Mouse (Mus musculus): ENCODE data around the gene Nhs. TPM values are rescaled to one million over a fixed set of nuclear protein-coding genes. Genes with fewer than 3 reads are reported as not detected.

Gene Nhs
- total RNA-seq (2012; rRNA removed) (0.03 TPM in 1 of 2 replicates, not detected in the other), polyA plus RNA-seq (2012; ENCODE audit: insufficient read depth in 1 of 2, insufficient read length in 2 of 2, low read depth in 1 of 2, low replicate concordance in 2 of 2, missing spikeins in 1 of 2) (under 1 TPM in 1 of 2 experiments, not detected in 1; 0.04 TPM)

- Histone ChIP-seq H3K9ac (ENCODE audit: control insufficient read depth, low read depth, low read length, poor library complexity, severe bottlenecking) (no peak within 1 kb of the TSS), H3K36me3 (ENCODE audit: control insufficient read depth in 1 of 2, insufficient read depth in 2 of 2, low read length in 2 of 2) (no peaks in the 10 kb centered on the region), H3K27ac (ENCODE audit: control insufficient read depth, low read depth, low read length) (no peak within 1 kb of the TSS), H3K9me3 (replicated peaks; ENCODE audit: insufficient read depth, low read length) (no peaks in the 10 kb centered on the region), H3K79me2 (ENCODE audit: control insufficient read depth, insufficient read depth, low read length, poor library complexity) (no peaks in the 10 kb centered on the region), H3K4me3 (ENCODE audit: control insufficient read depth in 1 of 2, insufficient read depth in 1 of 2, low read depth in 2 of 2, low read length in 2 of 2) (no peak within 1 kb of the TSS), H3K4me1 (ENCODE audit: control insufficient read depth in 1 of 2, insufficient read depth in 2 of 2, low read length in 2 of 2) (no peaks in the 10 kb centered on the region), H3K27me3 (ENCODE audit: control insufficient read depth in 1 of 2, insufficient read depth in 2 of 2, low read length in 2 of 2) (no peaks in the 10 kb centered on the region)
- no peak for TF ChIP-seq CHD2 (IDR thresholded peaks at IDR 0.05; ENCODE audit: low read length)
- no peak for DNase-seq (ENCODE audit: low read depth, low spot score)
Measured at GRCm38 (mm10) chrX:162159637-162160611, at the start of gene Nhs. TSS of gene Nhs (minus strand) at chrX:162159730.

GRCm38 (mm10) chrX:162206350-162206884, 46.9 kb upstream of the Nhs start:
- H3K79me2 ChIP-seq (ENCODE audit: control insufficient read depth, insufficient read depth, low read length, poor library complexity) = no peaks in the 10 kb centered on the region

GRCm38 (mm10) chrX:162158743-162159636, 540 bp downstream of the Nhs start:
- Histone ChIP-seq H3K36me3 (ENCODE audit: control insufficient read depth in 1 of 2, insufficient read depth in 2 of 2, low read length in 2 of 2) (no peaks in the 10 kb centered on the region), H3K79me2 (ENCODE audit: control insufficient read depth, insufficient read depth, low read length, poor library complexity) (no peaks in the 10 kb centered on the region), H3K9ac (ENCODE audit: control insufficient read depth, low read depth, low read length, poor library complexity, severe bottlenecking) (no peak overlapping the region), H3K9me3 (replicated peaks; ENCODE audit: insufficient read depth, low read length) (no peaks in the 10 kb centered on the region), H3K4me3 (ENCODE audit: control insufficient read depth in 1 of 2, insufficient read depth in 1 of 2, low read depth in 2 of 2, low read length in 2 of 2) (no peak overlapping the region), H3K27me3 (ENCODE audit: control insufficient read depth in 1 of 2, insufficient read depth in 2 of 2, low read length in 2 of 2) (no peaks in the 10 kb centered on the region), H3K27ac (ENCODE audit: control insufficient read depth, low read depth, low read length) (no peak overlapping the region), H3K4me1 (ENCODE audit: control insufficient read depth in 1 of 2, insufficient read depth in 2 of 2, low read length in 2 of 2) (no peaks in the 10 kb centered on the region)
- TF ChIP-seq ZNF384 (IDR thresholded peaks at IDR 0.05; ENCODE audit: low read depth, low read length) (no peak), SMC3 (IDR thresholded peaks at IDR 0.05; ENCODE audit: low read depth, low read length) (no peak), ZMIZ1 (IDR thresholded peaks at IDR 0.05; ENCODE audit: low read depth, low read length) (no peak), MAFK (IDR thresholded peaks at IDR 0.05; ENCODE audit: borderline replicate concordance, low read depth, low read length) (no peak), HCFC1 (IDR thresholded peaks at IDR 0.05; ENCODE audit: low read depth, low read length) (no peak), MEF2A (IDR thresholded peaks at IDR 0.05; ENCODE audit: extremely low read depth, insufficient replicate concordance, low read depth, low read length, poor library complexity, severe bottlenecking) (no peak), GABPA (IDR thresholded peaks at IDR 0.05; ENCODE audit: low read depth, low read length) (no peak), GATA1 (IDR thresholded peaks at IDR 0.05; ENCODE audit: low read depth, low read length) (no peak), POLR2A (IDR thresholded peaks at IDR 0.05; ENCODE audit: control insufficient read depth in 1 of 2, insufficient read depth in 1 of 2, low read depth in 1 of 2, low read length in 2 of 2, poor library complexity in 1 of 2) (no peak), MYB (IDR thresholded peaks at IDR 0.05; ENCODE audit: low read depth, low read length) (no peak), POLR2AphosphoS2 (IDR thresholded peaks at IDR 0.05; ENCODE audit: low read length) (no peak)
- DNase-seq (ENCODE audit: low read depth, low spot score) = no peak

More at GRCm38 (mm10) chrX:162206350-162206884, 46.9 kb upstream of the Nhs start:
- Histone ChIP-seq H3K9me3 (replicated peaks; ENCODE audit: insufficient read depth, low read length) (no peaks in the 10 kb centered on the region), H3K4me3 (ENCODE audit: control insufficient read depth in 1 of 2, insufficient read depth in 1 of 2, low read depth in 2 of 2, low read length in 2 of 2) (no peak overlapping the region), H3K9ac (ENCODE audit: control insufficient read depth, low read depth, low read length, poor library complexity, severe bottlenecking) (no peak overlapping the region), H3K36me3 (ENCODE audit: control insufficient read depth in 1 of 2, insufficient read depth in 2 of 2, low read length in 2 of 2) (no peaks in the 10 kb centered on the region), H3K4me1 (ENCODE audit: control insufficient read depth in 1 of 2, insufficient read depth in 2 of 2, low read length in 2 of 2) (no peaks in the 10 kb centered on the region), H3K27me3 (ENCODE audit: control insufficient read depth in 1 of 2, insufficient read depth in 2 of 2, low read length in 2 of 2) (no peaks in the 10 kb centered on the region), H3K27ac (ENCODE audit: control insufficient read depth, low read depth, low read length) (no peak overlapping the region)
- no peak for DNase-seq (ENCODE audit: low read depth, low spot score)
- TF ChIP-seq NELFE (IDR thresholded peaks at IDR 0.05; ENCODE audit: low read depth, low read length) = no peak
- TF ChIP-seq GATA1 (IDR thresholded peaks at IDR 0.05; ENCODE audit: low read depth, low read length) = no peak
- no peak for TF ChIP-seq USF1 (IDR thresholded peaks at IDR 0.05; ENCODE audit: low read depth, low read length)
- no peak for TF ChIP-seq CHD2 (IDR thresholded peaks at IDR 0.05; ENCODE audit: low read length)
- no peak for TF ChIP-seq HCFC1 (IDR thresholded peaks at IDR 0.05; ENCODE audit: low read depth, low read length)
- no peak for TF ChIP-seq EP300 (IDR thresholded peaks at IDR 0.05; ENCODE audit: low read depth in 1 of 2, low read length in 2 of 2)
- no peak for TF ChIP-seq CTCF (IDR thresholded peaks at IDR 0.05 in 2 of 3, conservative IDR thresholded peaks at IDR 0.05 in 1 of 3; ENCODE audit: control insufficient read depth in 1 of 3, insufficient read depth in 1 of 3, low read depth in 2 of 3, low read length in 3 of 3, poor library complexity in 1 of 3, severe bottlenecking in 1 of 3)

Data from MEL (cell line).